Mouse (Mus musculus) liver, postnatal 0 days (tissue): ENCODE results near the gene Krtap16-1.

Experiments used
- CTCF ChIP-seq: sonication (generic); IDR thresholded peaks from 2 replicates; pipeline ENCODE4 v1.5.1; 2016; ENCODE audit warnings: antibody characterized with exemption, low read depth
- EP300 ChIP-seq: IDR thresholded peaks from 2 replicates; pipeline ENCODE4 v1.6.1; 2016; ENCODE audit warnings: antibody characterized with exemption, low read depth, mild to moderate bottlenecking

DNA sequence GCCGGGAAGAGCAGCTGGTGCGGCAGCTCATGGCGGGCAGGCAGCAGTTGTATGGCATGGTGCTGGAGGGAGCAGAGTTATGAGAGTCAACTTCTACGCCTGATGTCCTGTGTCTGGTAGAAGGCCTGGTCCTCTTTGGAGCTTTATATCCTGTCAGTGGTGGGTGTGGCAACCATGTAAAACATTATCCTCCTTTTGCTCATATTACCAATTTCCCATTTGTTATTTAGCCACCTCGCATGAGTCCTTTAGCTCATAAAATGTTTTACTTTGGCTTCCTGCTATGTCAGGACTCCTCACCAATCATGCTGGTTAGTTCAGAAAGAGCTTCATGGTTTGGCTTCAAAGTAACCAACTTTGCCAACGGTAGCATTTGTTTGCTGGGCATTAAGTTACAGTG, 43.4 kb upstream of the Krtap16-1 start, which contains the start of gene Krt33b:
- no peak for TF ChIP-seq CTCF
- TF ChIP-seq EP300: no peak
